Mouse (Mus musculus): ENCODE results near the gene Syvn1. TPM values are rescaled to one million over a fixed set of nuclear protein-coding genes. Genes with fewer than 3 reads are reported as not detected.

Syvn1 gene
- polyA plus RNA-seq, 1 experiment from 2014 or later = 29.0 TPM

DNA sequence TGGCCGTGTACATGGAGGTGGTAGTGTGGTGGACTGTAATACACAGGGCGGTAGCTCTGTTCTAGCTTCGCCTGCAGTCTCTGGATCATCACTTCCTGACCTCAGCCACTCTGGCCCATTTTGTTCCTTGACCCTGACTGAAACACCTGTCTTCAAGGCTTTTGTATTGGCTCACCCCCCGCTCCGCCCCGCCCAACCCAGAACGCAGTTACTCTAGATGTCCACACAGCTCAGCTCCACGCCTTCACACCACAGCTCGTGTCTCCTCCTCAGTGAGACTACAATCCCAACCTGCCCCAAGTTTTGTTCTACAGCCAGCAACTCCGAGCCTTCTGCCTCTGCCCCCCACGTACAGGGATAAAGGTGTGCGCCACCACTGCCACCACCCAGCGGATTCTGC, 42.5 kb downstream of the Syvn1 start:
- Histone ChIP-seq H3K9ac (ENCODE audit: low read depth, low read length) (no peak overlapping the region), H3K4me3 (ENCODE audit: low read length) (no peak overlapping the region), H3K27me3 (replicated peaks; ENCODE audit: control insufficient read depth, insufficient read depth, low read length) (no peaks in the 10 kb centered on the region), H3K4me2 (ENCODE audit: low read length) (no peak overlapping the region), H3K9me3 (ENCODE audit: control insufficient read depth, low read length) (no peaks in the 10 kb centered on the region), H3K27ac (ENCODE audit: low read depth, low read length) (no peak overlapping the region), H3K4me1 (ENCODE audit: control insufficient read depth, insufficient read depth, low read depth, low read length) (peaks cover 12% of the 10 kb centered on the region), H3K36me3 (ENCODE audit: control insufficient read depth, insufficient read depth, low read length) (no peaks in the 10 kb centered on the region)
- ATAC-seq = no peak
- 91% methylated on average over 13 of the region's 13 CpGs for WGBS

DNA sequence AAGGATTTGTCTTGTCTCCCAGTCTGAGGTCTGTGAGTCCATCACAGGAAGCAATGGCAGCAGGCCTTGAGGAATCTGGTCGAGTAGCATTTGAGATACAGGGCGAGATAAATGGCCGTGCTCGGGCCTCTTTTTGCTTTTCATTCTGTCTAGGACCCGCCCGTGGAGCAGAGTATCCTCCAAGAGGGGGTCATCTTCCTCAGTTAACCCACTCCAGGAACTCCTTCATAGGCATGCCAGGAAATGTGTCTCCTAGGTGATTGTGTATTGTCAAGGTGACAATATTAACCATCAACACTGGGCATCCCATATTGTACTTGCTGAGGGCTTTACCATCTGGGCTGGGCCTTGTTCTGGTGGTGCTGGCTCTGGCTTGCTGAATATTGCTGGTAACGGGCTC, 47.7 kb downstream of the Syvn1 start, which contains the start of gene AC131692.1:
Gene AC131692.1, plus strand, starts transcription at position 301 of the 400 bp plus-strand sequence.
- Histone ChIP-seq H3K9me3 (ENCODE audit: control insufficient read depth, low read length) (no peaks in the 10 kb centered on the region), H3K27ac (ENCODE audit: low read depth, low read length) (no peak within 1 kb of the TSS), H3K4me3 (ENCODE audit: low read length) (no peak within 1 kb of the TSS), H3K9ac (ENCODE audit: low read depth, low read length) (no peak within 1 kb of the TSS), H3K36me3 (ENCODE audit: control insufficient read depth, insufficient read depth, low read length) (no peaks in the 10 kb centered on the region), H3K4me1 (ENCODE audit: control insufficient read depth, insufficient read depth, low read depth, low read length) (no peaks in the 10 kb centered on the region), H3K27me3 (replicated peaks; ENCODE audit: control insufficient read depth, insufficient read depth, low read length) (no peaks in the 10 kb centered on the region), H3K4me2 (ENCODE audit: low read length) (no peak within 1 kb of the TSS)
- WGBS = 90% methylated on average over 7 of the region's 7 CpGs
- no peak for ATAC-seq

DNA sequence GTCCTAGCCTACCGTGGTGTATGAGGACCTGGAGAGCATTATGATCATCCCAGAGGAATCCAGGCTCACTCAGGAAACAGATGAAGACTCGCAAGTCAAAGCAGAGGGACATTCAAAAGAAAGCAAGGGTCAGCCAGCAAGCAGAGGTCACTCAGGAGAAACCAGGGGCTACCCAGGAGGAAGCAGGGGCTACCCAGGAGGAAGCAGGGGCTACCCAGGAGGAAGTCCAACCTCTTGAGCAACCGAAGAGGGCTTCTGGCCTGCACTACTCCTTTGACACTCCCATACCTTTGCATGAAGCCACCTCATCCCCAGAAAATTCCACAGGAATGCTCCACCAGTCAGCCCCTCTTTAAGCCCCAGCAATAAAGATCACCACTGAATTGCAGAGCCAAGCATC, 51.5 kb downstream of the Syvn1 start:
- Histone ChIP-seq H3K27me3 (replicated peaks; ENCODE audit: control insufficient read depth, insufficient read depth, low read length) (no peaks in the 10 kb centered on the region), H3K4me1 (ENCODE audit: control insufficient read depth, insufficient read depth, low read depth, low read length) (no peaks in the 10 kb centered on the region), H3K9me3 (ENCODE audit: control insufficient read depth, low read length) (no peaks in the 10 kb centered on the region), H3K9ac (ENCODE audit: low read depth, low read length) (no peak overlapping the region), H3K4me2 (ENCODE audit: low read length) (no peak overlapping the region), H3K27ac (ENCODE audit: low read depth, low read length) (no peak overlapping the region), H3K4me3 (ENCODE audit: low read length) (no peak overlapping the region), H3K36me3 (ENCODE audit: control insufficient read depth, insufficient read depth, low read length) (no peaks in the 10 kb centered on the region)
- no peak for ATAC-seq
- 80% methylated on average over 3 of the region's 3 CpGs for WGBS

DNA sequence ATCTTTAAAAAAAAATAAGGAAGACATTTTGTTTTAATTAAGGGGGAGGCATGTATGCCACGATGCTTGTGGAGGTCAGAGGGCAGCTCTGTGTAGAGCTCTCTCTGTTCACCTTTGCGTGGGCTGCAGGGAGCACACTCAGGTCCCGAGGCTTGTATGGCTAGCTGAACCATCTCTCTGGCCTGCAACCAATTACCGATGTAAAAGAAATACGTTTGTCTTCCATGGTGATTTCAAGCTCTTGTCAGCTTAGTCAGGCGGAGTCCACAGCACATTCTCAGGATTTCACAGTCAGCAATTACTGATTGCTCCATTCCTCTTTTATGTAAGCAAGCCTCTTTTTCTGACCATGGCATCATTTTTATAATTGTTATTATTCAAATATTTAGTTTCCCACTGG, 54.8 kb downstream of the Syvn1 start:
- Histone ChIP-seq H3K27ac (ENCODE audit: low read depth, low read length) (no peak overlapping the region), H3K36me3 (ENCODE audit: control insufficient read depth, insufficient read depth, low read length) (no peaks in the 10 kb centered on the region), H3K9me3 (ENCODE audit: control insufficient read depth, low read length) (no peaks in the 10 kb centered on the region), H3K9ac (ENCODE audit: low read depth, low read length) (no peak overlapping the region), H3K4me3 (ENCODE audit: low read length) (no peak overlapping the region), H3K4me1 (ENCODE audit: control insufficient read depth, insufficient read depth, low read depth, low read length) (no peaks in the 10 kb centered on the region), H3K4me2 (ENCODE audit: low read length) (no peak overlapping the region), H3K27me3 (replicated peaks; ENCODE audit: control insufficient read depth, insufficient read depth, low read length) (no peaks in the 10 kb centered on the region)
- ATAC-seq = no peak
- WGBS = 65% methylated on average over 6 of the region's 6 CpGs

DNA sequence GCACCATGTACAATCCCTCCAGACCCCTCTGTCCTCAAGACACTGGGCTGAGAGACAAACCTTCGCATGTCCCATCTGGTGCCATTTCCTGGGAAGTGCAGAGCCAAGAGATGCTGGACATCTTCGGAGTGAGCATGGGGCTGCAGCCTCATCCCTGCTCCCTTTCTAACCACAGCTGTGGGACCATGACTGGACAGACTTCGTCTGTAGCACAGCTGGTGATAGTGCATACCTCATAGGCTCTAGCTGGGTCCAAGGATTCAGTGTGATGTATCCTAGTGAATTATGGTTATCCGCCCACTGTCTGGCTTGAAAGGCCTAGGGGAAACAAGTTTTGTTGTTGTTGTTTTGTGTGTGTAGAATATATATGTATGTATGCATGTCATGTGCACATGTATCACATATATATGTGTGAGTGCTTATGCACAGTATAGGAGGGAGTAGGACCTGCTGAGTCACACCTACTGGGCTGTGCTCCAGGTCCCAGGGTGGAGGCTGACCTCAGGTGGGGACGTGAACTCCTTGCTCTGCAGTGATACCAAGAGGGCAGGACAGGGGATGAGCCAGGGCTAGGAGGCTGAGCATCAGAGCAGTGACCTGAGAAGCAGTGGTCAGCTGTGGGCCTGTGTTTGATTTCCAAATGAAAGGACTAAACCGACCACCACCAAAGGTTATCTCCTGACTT, 55.9 kb downstream of the Syvn1 start:
- no peaks in the 10 kb centered on the region for H3K9me3 ChIP-seq (ENCODE audit: control insufficient read depth, low read length)
- ATAC-seq = no peak
- H3K9ac ChIP-seq (ENCODE audit: low read depth, low read length) = no peak overlapping the region
- H3K4me3 ChIP-seq (ENCODE audit: low read length) = no peak overlapping the region
- no peaks in the 10 kb centered on the region for H3K27me3 ChIP-seq (replicated peaks; ENCODE audit: control insufficient read depth, insufficient read depth, low read length)
- WGBS = 78% methylated on average over 6 of the region's 6 CpGs
- H3K4me1 ChIP-seq (ENCODE audit: control insufficient read depth, insufficient read depth, low read depth, low read length) = no peaks in the 10 kb centered on the region
- no peaks in the 10 kb centered on the region for H3K36me3 ChIP-seq (ENCODE audit: control insufficient read depth, insufficient read depth, low read length)
- no peak overlapping the region for H3K4me2 ChIP-seq (ENCODE audit: low read length)
- no peak overlapping the region for H3K27ac ChIP-seq (ENCODE audit: low read depth, low read length)

Small RNA genes within 50 kb of the gene (microRNA-seq; reads per million reads assigned to microRNA genes)
- gene Mir6988 = not detected

Other genes with a start within 250 kb of the Syvn1 start
- 18.1 and 20.1 TPM in 2 replicates for gene Frmd8, start 171.3 kb upstream of the Syvn1 start, polyA plus RNA-seq (2015; fragmentation: Nextera tagmentation; extraction: Ambion mirVana)
- gene Slc25a45, start 168.8 kb upstream of the Syvn1 start, polyA plus RNA-seq (2015; fragmentation: Nextera tagmentation; extraction: Ambion mirVana) = 2.2 and 2.6 TPM in 2 replicates
- gene Tigd3, start 152.4 kb upstream of the Syvn1 start, polyA plus RNA-seq (2015; fragmentation: Nextera tagmentation; extraction: Ambion mirVana) = 10.0 and 10.2 TPM in 2 replicates
- gene Dpf2, start 133.6 kb upstream of the Syvn1 start, polyA plus RNA-seq (2015; fragmentation: Nextera tagmentation; extraction: Ambion mirVana) = 94.0 and 117 TPM in 2 replicates
- gene Cdc42ep2, start 121.8 kb upstream of the Syvn1 start, polyA plus RNA-seq (2015; fragmentation: Nextera tagmentation; extraction: Ambion mirVana) = 22.2 and 23.4 TPM in 2 replicates
- gene Pola2, start 82.4 kb upstream of the Syvn1 start, polyA plus RNA-seq (2015; fragmentation: Nextera tagmentation; extraction: Ambion mirVana) = 22.4 and 26.6 TPM in 2 replicates
- gene Slc22a20, start 60.4 kb upstream of the Syvn1 start, polyA plus RNA-seq (2015; fragmentation: Nextera tagmentation; extraction: Ambion mirVana) = not detected in 2 replicates
- 5.2 and 5.6 TPM in 2 replicates for gene Capn1, start 30.7 kb upstream of the Syvn1 start, polyA plus RNA-seq (2015; fragmentation: Nextera tagmentation; extraction: Ambion mirVana)
- 62.4 and 68.8 TPM in 2 replicates for gene Mrpl49, start 11.2 kb downstream of the Syvn1 start, polyA plus RNA-seq (2015; fragmentation: Nextera tagmentation; extraction: Ambion mirVana)
- 471 and 479 TPM in 2 replicates for gene Fau, start 11.3 kb downstream of the Syvn1 start, polyA plus RNA-seq (2015; fragmentation: Nextera tagmentation; extraction: Ambion mirVana)
- gene Znhit2, start 14.6 kb downstream of the Syvn1 start, polyA plus RNA-seq (2015; fragmentation: Nextera tagmentation; extraction: Ambion mirVana) = 31.5 and 35.2 TPM in 2 replicates
- gene Tm7sf2, start 21.8 kb downstream of the Syvn1 start, polyA plus RNA-seq (2015; fragmentation: Nextera tagmentation; extraction: Ambion mirVana) = 61.3 and 64.6 TPM in 2 replicates
- gene Vps51, start 30.7 kb downstream of the Syvn1 start, polyA plus RNA-seq (2015; fragmentation: Nextera tagmentation; extraction: Ambion mirVana) = 89.5 and 91.3 TPM in 2 replicates
- not detected in 2 replicates for gene Tmem262, start 33.5 kb downstream of the Syvn1 start, polyA plus RNA-seq (2015; fragmentation: Nextera tagmentation; extraction: Ambion mirVana)
- 1.2 and 1.5 TPM in 2 replicates for gene Gm28374, start 35.7 kb downstream of the Syvn1 start, polyA plus RNA-seq (2015; fragmentation: Nextera tagmentation; extraction: Ambion mirVana)
- gene Zfpl1, start 38.4 kb downstream of the Syvn1 start, polyA plus RNA-seq (2015; fragmentation: Nextera tagmentation; extraction: Ambion mirVana) = 74.8 and 77.4 TPM in 2 replicates
- gene Cdca5, start 38.4 kb downstream of the Syvn1 start, polyA plus RNA-seq (2015; fragmentation: Nextera tagmentation; extraction: Ambion mirVana) = 6.8 and 7.7 TPM in 2 replicates
- gene AC131692.1, start 47.8 kb downstream of the Syvn1 start, polyA plus RNA-seq (2015; fragmentation: Nextera tagmentation; extraction: Ambion mirVana) = not detected in 2 replicates
- 0.41 and 0.43 TPM in 2 replicates for gene Naaladl1, start 59.2 kb downstream of the Syvn1 start, polyA plus RNA-seq (2015; fragmentation: Nextera tagmentation; extraction: Ambion mirVana)
- 48.5 and 53.9 TPM in 2 replicates for gene Sac3d1, start 72.1 kb downstream of the Syvn1 start, polyA plus RNA-seq (2015; fragmentation: Nextera tagmentation; extraction: Ambion mirVana)
- 64.3 and 66.9 TPM in 2 replicates for gene Snx15, start 81.7 kb downstream of the Syvn1 start, polyA plus RNA-seq (2015; fragmentation: Nextera tagmentation; extraction: Ambion mirVana)
- gene Batf2, start 94.4 kb downstream of the Syvn1 start, polyA plus RNA-seq (2015; fragmentation: Nextera tagmentation; extraction: Ambion mirVana) = not detected in 2 replicates
- gene Arl2, start 95.0 kb downstream of the Syvn1 start, polyA plus RNA-seq (2015; fragmentation: Nextera tagmentation; extraction: Ambion mirVana) = 154 and 162 TPM in 2 replicates
- 0.10 TPM in 1 of 2 replicates, not detected in the other for gene Majin, start 137.8 kb downstream of the Syvn1 start, polyA plus RNA-seq (2015; fragmentation: Nextera tagmentation; extraction: Ambion mirVana)
- not detected in 2 replicates for gene Gpha2, start 179.8 kb downstream of the Syvn1 start, polyA plus RNA-seq (2015; fragmentation: Nextera tagmentation; extraction: Ambion mirVana)
- gene Ppp2r5b, start 189.3 kb downstream of the Syvn1 start, polyA plus RNA-seq (2015; fragmentation: Nextera tagmentation; extraction: Ambion mirVana) = 161 and 167 TPM in 2 replicates
- 11.7 and 16.7 TPM in 2 replicates for gene Atg2a, start 195.1 kb downstream of the Syvn1 start, polyA plus RNA-seq (2015; fragmentation: Nextera tagmentation; extraction: Ambion mirVana)
- 105 and 113 TPM in 2 replicates for gene Ehd1, start 230.1 kb downstream of the Syvn1 start, polyA plus RNA-seq (2015; fragmentation: Nextera tagmentation; extraction: Ambion mirVana)

All from hindbrain, embryonic 16.5 days (tissue).